Mouse (Mus musculus) telencephalon, adult 2 months (tissue): ENCODE measurements at regions not wholly inside any gene's neighbourhood (a gene's known extent, or its start where the extent isn't known, plus 50 kb on each side); places are given as distances from the start of the nearest gene placed in this dataset.

ENCODE experiments used
- DNase-seq: peaks from one replicate; pipeline ENCODE4 v3.0.0-alpha.2; 2011; ENCODE audit warnings: low read depth, low spot score

DNA sequence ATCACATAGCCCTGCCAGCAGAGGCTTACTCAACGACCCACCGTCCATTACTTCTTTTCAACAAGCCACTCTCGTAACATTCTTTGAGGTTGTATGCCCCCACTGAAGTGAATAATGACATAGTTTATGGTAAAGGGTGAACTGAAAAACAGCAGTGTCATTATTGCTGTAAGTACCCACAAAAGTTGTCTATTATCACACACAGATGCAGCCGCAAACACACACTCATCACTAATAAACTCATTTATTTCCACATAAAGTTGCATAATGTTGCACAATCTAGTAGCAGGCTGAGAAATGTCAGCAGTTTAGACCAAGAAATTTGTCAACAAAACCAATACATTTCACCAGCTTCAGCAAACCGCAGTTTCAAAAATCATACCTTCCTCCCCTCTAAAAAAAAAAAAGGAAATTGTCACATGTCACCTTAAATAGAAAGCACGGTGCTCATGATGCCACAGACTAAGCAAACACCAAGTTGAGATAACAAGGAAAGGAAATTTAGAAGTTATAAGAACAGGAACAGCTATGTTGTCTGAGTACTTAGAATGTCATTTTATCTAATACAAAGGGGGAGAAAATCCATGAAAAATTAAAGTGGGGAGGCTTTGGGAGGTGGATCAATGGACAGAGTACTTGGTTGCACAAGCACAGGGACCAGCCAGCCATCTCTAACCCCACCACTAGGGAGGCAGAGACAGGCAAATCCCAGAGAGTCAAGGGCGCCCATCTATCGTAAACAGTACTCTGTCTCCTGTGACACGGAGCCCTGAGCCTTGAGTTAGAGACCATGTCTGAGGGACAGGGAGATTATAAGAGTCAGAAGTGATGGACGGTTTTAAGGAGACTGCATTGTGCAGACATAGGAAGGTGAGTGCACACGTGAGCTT is 195.9 kb downstream of the Hlx start:
- no peak for DNase-seq

DNA sequence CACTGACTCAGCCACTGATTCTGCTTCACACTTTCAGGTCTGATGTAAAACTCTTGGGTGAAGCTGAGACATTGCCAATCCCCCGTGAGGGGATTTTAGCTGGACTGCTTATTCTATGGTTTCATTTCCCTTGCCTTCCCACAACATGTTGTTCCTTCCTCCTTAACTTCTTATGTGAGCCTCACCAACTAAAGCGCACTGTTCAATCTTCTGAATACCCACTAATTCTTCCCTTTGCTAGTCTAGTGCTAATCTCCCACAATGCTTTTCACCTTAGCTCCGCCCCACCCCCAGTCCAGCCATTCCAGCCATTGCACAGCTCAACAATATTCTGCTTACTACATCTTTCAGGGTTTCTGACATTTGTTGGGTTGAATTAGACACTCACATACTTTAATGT is 196.7 kb downstream of the Hlx start:
- DNase-seq, result peak; percentile 22

DNA sequence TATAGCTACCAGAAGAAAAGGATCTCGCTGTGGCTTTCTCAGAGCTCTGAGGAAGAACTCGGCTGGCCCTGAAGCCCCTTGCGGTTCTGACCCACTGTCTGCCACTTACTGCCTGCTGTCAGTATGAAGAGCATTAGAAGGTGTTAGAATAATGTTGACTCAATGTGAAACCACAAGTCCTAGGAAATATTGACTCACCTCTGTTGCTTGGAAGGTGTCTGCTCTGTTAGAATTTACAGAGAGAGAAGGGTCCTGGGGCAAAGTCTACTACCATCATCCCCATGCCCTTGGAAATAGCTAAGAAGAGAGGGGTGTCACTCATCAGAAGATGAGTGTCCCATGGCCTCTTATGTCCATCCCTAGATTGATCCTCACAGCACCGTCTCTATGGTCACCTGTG is 197.9 kb downstream of the Hlx start:
- DNase-seq, result no peak

DNA sequence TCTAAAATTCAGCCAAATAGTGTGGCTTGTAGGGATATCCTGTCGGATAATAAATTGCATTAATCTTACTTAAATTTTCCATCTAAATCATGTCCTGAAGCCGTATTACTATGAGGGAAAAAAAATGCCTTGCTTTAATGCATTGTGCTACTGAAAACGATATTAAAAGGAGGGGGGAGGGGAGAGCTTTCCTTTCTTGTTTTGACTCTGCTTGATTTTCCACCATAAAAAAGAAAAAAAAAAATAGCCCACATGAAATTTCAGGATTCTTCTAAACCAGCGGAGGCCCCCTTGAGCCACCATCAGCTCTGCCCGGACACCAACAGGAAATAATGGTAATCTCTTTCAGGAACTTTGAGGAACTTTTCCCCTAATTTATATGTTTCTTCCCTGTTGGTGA is 198.5 kb downstream of the Hlx start:
- DNase-seq, result no peak

DNA sequence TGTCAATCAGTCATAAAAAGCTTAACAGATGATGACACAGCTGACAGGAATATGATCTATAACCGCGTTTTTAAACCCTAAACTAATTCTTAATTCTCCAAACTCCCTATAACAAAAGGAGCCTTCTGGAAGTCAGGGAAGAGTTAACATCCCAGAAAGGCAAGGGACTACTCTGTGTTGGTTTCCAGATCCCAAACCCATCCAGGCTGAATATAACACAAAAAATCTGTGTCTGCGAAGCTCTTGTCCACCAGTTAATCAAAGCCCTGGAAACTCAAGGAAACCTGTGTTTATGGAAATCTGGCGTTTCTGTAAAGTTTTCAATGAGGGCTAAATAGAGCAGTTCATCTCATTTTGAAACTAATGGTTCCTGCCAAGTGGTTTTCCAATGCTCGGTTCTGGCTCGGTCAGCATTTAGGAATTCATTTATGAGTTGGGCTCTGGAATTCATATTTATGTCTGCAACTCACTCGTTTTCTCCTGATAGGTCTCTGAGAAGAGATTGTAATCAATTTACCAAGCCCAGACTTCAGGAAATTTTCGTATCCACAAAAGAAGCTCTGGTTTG is 199.8 kb downstream of the Hlx start:
- DNase-seq, result no peak

DNA sequence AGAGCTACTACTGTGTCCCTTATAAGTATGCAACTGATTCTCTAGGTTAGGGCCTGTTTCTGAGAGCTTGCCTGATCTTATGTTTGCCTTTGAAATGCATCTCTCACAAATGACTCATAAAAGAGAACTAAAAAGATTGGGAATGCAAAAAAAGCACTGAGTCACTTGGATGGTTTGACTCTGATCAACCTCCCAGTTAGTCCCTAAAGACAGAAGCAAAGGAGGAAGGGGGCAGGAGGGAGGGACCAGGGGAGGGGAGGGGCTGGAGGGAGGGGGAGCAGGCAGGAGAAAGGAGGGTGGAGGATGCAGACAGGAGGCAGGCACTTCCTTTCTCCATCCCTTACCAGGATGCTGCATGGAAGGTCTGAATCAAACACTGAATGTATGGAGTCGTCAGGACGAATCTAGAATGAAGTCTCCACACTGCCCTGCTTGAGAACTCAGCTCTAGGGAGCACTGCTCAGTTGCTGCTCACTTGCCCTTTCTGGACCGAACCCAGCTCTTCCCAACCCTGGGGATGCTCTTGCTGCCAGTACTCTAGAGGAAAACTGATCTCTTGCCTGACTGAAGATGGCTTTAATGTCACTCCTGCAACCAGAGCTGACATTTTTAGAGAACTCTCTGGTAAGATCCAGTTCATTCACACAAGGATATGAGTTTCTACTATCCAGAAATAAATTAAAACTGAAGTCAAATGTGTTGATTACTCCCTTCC is 201.7 kb downstream of the Hlx start:
- peak; percentile 17 for DNase-seq

DNA sequence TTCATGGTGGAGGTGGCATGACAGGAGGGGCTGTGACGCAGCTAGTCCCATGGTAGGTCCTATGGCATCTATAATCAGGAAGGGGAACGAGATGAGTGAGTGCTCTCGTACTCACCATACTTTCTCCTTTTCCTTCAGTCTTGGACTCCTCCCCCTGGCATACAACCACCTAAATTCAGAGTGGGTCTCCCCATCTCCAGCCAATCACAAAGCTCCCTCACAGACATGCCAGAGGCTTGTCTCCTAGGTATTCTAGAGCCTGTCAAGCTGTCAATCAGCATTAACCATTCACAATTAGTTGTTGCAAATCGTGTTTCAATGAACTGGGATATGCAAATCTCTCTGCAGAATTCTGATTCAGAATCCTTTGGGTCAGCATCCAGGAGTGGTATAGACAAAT is 206.7 kb downstream of the Hlx start:
- no peak for DNase-seq

DNA sequence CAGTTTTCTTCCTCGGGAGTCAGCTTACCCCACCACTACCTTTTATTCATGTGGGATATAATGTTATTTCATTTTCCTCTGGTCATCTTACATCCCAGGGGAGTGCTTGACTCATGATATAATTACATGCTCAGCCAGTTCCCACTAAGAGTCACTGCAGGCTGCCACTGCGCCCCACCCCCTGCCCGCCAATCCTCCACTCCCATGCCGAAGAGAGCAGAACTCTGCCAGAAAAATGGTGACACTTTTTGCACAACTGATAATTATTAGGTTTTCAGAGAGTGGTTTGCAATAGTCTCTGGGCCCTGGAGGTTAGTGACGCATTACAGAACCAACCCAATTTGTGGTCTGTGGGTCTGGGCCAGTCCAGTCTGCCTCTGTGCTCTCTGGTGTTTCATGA is 212.9 kb downstream of the Hlx start:
- no peak for DNase-seq

DNA sequence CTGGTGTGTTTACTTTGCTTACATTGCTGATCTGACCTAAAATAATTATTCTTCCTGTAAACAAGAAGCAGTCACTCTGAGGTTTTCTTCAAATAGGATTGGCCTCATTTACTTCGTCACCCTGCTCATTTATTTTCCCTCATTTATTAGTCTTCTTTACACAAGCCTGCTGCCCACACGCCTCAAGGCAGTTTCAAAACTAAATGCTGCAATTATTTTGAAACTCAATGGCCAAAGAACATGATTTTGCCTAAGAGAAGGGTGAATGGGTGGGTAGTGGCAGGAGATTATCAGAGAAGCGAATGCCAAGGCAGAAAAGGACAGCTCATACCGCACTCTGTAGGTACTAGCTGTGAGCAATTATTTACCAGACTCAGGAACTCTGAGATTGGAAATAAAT is 227.8 kb downstream of the Hlx start:
- DNase-seq, result no peak

DNA sequence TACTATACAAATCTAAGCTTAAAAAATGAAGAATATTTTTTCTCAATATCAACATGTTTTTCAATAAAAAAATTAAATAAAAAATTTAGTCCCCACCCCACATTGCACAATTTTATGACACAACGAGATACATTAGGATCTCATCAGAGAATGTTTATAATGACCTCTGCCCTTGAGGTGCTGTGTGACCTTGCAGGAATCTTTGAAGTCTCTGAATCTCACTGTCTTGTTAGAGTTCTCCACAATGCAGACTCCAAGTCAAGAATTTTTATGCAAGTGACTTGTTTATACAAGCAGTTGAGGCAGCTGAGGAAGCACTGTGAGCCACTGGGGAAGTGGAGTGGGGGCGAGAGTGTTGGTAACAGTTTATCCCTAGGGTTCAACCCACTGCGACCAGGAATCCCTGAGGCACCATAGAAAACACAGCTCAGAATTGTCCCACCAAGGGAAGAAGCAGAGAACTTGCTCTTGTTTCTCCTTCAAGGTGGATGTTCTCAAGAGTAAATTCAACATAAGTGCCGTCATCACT is 228.5 kb downstream of the Hlx start:
- no peak for DNase-seq

DNA sequence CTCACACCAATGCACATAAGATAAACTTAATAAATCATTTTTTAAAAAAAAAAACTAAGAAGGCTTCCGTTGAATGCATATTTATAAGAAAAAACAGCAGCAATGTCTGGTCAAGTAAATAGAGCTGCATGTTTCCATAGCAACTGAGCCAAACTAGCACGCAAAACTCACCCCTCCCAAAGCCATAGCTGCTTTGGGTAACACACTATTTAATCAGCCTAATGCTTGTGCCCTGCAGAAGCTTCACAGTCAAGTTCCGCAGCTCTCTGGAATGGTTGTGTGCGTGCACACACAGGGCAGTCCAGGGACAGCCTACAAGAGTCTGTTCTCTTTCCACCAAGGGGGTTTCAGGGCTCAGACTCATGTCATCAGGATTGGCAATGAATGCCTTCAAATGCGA is 231.7 kb downstream of the Hlx start:
- no peak for DNase-seq

DNA sequence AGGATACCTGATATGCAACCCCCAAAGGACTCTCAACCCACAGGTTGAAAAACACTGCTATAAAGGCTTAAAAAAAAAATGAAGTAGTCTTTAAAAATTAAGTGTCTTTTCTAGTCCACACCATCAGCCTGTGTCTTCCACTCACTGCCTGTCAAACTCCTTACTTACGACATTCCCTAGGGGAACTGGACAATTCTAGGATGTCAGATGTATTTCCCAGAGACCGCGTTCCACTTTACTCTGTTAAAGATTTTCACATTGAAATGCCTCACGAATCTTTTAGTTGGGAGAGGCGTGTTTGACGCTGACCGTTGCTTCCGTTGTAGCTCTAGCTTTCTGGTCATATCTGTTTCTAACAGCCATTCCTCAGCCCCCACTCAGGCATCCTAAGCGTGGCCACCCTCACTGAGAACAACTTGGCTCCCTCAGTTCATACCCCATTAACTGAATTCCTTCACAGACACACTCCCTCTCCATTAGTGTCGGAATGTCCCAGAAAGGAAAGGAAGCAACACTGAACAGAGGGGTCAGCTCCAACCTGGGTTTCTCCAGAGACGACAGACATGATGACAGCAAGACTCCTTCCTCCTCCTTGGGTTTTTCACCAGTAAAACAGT is 233.4 kb downstream of the Hlx start:
- no peak for DNase-seq

DNA sequence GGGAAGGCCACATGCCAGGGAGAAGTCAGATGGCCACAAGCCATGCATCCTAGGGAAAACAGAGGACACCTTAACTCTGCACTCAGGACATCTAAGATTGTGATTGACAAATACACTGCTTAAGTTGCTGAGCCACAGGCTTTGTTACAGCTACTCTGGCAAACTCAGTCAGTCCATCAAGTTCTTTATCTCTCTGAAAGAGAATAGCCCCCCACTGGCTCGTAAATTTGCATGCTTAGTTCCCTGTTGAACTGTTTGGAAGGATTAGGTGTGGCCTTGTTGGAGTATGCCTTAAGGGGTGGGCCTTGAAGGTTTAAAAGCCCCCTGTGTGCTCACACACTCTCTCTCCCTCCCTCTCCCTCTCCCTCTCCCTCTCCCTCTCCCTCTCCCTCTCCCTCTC is 235.4 kb downstream of the Hlx start:
- DNase-seq, result no peak

DNA sequence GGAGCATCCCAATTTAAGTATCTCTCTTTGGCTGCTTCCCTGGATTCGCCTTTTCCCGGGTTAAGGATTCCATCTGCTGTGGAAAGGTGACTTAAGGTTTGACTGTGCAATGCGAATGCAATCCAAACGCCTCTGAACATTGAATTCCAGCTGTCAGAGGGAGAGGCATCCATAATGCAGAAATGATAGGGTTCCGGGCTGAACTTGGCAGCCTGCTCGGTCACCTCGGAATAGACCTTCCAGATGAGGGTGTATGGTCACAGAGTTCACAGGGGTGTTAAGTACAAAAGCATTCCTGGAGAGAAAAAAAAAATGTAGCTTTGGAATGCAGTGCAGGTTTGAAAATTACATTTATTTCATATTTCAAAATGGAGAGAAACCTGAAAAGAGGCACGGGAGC is 238.6 kb downstream of the Hlx start:
- DNase-seq, result no peak

DNA sequence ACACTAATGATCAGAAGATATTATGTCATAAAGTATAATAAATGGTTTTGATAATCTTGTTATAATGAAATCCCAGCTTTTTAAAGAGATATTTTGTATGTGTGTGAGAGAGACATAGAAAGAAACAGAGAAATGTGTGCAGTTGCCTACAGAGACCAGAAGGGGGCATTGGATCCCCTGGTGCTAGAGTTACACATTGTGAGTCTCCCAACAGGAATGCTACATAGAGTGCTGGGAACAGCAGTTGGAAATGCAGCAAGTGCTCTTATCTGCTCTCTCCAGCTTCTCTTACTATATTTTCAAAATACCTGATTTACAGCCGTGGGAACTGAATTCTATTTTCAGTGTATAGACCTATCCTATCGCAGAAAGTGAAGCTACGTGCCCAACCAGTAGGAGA is 240.3 kb downstream of the Hlx start:
- DNase-seq, result no peak

DNA sequence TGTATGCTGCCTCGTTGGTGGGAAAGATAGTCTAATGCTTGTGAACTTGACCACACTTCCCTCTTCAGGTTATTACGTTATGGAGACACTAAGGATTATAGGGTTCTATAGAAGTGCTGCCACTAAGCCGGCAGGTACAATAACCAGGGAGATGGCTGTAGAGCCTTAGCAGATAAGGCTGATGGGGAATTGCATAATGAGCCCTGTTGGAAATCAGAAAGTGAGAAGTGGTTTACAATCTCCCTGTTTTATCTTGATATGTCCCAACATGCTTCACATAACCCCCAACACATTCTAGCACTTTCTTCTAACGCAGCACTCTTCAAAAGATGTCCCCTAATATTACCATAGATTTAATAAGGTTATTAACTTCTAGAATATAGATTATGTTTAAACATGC is 241.2 kb downstream of the Hlx start:
- no peak for DNase-seq

DNA sequence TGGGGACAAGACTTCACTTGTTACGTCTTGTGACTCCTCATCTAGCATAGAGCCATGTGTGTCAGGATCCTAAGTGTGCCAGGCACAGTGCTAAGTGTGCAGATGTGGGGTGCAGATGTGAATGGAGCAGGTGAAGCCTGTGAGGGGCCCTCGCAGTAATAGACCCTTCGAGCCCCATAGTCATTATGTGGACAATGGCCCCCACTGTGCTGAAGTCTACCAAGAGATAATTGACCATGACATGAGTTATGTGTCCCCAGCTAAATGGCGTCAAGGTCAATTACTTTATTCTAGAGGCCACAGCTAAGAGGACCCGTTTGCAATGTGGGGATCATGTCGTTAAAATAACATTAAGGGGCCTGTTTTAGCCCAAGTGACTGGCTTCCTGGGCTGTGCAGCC is 245.0 kb downstream of the Hlx start:
- DNase-seq, result no peak

DNA sequence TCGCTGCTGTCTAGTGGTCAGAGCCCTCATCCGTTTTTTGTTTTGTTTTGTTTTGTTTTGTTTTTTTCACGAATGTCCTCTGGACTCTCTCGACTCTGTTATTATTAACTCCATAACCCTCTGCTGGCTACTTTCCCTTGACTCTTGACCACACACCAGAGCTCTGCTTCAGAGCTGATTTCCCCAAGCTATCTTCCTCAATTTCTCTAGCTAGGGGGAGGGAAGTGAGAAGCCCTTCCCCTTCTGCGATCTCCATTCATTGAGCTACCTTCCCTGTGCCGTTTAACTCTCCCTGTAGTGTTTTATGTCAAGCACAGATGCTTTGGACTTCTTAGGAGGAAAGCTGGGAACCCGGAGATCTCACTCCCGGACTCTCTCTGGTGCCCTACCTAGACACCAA is 247.6 kb downstream of the Hlx start:
- no peak for DNase-seq

DNA sequence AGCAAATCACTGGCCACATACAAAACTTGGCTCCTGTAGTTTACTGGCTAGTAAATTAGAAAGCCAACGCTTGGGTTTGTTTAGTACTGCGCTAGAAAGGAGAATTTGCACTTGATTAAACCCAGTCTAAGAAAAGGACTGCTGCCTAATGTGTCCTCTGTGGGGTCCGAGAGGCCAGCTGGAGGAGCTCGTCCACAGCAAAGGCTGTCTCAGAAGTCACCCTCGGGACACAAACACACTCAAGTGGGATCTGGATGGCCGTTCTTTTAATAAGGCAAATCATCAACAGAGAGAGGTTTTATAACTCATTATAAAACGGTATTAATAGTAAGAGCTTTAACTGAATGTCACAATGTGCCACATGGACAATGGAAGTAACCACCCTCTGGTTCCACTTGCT is 249.0 kb downstream of the Hlx start:
- no peak for DNase-seq

DNA sequence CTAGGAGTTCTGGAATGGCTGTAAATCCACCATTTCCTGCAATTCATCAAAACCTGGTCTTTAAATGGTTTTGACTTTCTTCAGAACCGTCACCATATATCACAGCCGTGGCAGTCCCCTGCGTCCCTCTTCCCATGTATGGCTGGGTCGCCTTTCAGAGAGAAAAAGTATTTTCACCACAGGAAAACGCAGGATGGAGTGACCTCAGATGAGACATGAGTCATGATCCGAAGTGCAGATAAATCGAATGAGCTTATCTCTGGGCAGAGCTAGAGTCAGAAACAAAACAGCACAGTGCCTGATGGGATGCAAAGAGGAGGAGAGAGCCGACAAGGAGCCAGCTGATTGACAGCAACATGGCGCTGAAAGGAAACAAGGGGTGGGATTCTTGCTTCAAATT is 250.4 kb downstream of the Hlx start:
- DNase-seq, result no peak

DNA sequence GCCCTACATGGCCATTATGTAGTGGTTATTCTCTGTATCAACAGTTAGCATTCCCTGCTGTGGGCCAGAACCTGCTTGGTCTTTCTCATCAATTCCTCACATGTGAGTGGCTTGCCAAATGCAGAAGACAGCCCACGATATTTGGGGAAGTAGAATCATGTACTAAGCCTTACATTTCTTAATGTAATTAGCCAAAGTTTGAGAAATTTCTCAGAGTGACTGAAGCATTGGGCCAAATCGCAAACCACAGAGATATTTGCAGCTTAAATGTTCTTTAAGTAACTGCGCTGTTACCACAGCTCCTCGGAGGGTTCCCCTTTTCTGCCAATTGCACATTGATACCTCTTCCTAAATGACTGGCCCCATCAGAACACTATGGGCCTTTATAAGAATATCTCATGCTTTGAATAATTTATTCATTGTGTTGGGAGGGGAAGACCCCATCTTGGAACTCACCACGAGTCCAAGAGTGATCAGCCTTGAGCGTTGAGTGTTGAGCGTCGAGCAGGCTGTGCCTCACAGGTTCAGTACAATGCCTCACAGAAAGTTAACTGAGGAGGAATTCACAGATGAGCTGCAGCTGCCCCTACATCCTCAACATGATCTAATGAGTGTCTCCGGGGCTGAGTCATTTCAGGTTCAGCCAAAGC is 251.7 kb downstream of the Hlx start:
- DNase-seq, result no peak

DNA sequence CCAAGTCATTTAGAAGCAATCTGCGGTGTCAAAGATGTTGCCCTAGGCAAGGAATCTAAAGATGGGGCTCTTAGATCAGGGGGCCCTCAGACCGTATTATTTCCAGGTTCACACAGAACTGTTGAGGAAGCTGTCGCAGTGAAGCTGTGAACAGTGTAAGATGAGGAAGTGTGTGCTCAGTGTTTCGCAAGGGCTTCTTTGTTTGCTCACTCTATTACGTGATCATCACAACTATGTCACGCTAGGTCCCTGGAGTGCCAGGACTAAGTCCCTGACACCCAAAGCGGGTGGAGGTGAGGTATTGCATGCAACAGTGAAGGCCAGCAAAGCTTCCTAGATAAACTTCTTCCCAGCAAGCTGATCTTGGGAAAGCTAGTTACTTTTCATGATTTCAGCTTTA is 254.4 kb downstream of the Hlx start:
- DNase-seq, result no peak
